Mouse (Mus musculus) CH12.LX (cell line): ENCODE data around the gene Foxk1. TPM values are rescaled to one million over a fixed set of nuclear protein-coding genes. Genes with fewer than 3 reads are reported as not detected.

Experiments
- DNase-seq: peaks from one replicate; pipeline ENCODE4 v3.0.0-alpha.2; 2013; ENCODE audit errors: extremely low read depth
- H3K27ac ChIP-seq: 2 replicates; pipeline ENCODE4 v1.5.1; 2012; ENCODE audit warnings: low read depth, mild to moderate bottlenecking, control low read depth, moderate library complexity; ENCODE audit not compliant: insufficient read depth
- H3K27me3 ChIP-seq: replicated peaks from 2 replicates; pipeline ENCODE3; 2012; ENCODE audit warnings: inconsistent platforms
- H3K36me3 ChIP-seq, 2 experiments: replicated peaks in 1 of 2; 2 replicates each; pipeline versions ENCODE3 to v1.6.1; 2012; ENCODE audit warnings: inconsistent platforms in 1 of 2, low read length in 1 of 2, mild to moderate bottlenecking in 1 of 2, mixed read lengths in 1 of 2, moderate library complexity in 1 of 2; ENCODE audit not compliant: control insufficient read depth in 1 of 2, insufficient read depth in 1 of 2
- H3K4me1 ChIP-seq, 2 experiments: 2 replicates each; pipeline ENCODE4 v1.6.1; 2012; ENCODE audit warnings: inconsistent platforms in 1 of 2, moderate library complexity in 1 of 2; ENCODE audit not compliant: insufficient read depth in 2 of 2, control insufficient read depth in 1 of 2
- H3K4me2 ChIP-seq: 2 replicates; pipeline ENCODE4 v1.6.1; 2012; ENCODE audit warnings: low read depth, mild to moderate bottlenecking, control low read depth; ENCODE audit not compliant: poor library complexity, insufficient read depth, severe bottlenecking
- H3K4me3 ChIP-seq, 3 experiments: fragments of 150-350 bp in 1 of 3; sonication (generic) in 1 of 3; replicated peaks in 1 of 3; 2 replicates each; pipeline versions ENCODE3 to v1.5.1; 2011 to 2012; ENCODE audit warnings: low read depth in 2 of 3, low read length in 2 of 3, mild to moderate bottlenecking in 2 of 3, moderate library complexity in 2 of 3, control low read depth in 1 of 3, improper control_type of control experiment in 1 of 3, inconsistent platforms in 1 of 3, mixed read lengths in 1 of 3; ENCODE audit not compliant: poor library complexity in 1 of 3
- H3K79me2 ChIP-seq: replicated peaks from 2 replicates; pipeline ENCODE4 v1.6.1; 2012; ENCODE audit warnings: mild to moderate bottlenecking, moderate library complexity; ENCODE audit not compliant: control insufficient read depth, poor library complexity, insufficient read depth, severe bottlenecking; ENCODE audit errors: extremely low read depth
- H3K9ac ChIP-seq: 2 replicates; pipeline ENCODE4 v1.6.1; 2012; ENCODE audit warnings: low read depth, mild to moderate bottlenecking, control low read depth, moderate library complexity; ENCODE audit not compliant: insufficient read depth
- H3K9me3 ChIP-seq: replicated peaks from 2 replicates; pipeline ENCODE3; 2012; ENCODE audit warnings: low read length, inconsistent platforms, mixed read lengths
- CTCF ChIP-seq, 2 experiments: IDR thresholded peaks in 1 of 2; conservative IDR thresholded peaks in 1 of 2; 2 replicates each; pipeline ENCODE4 v1.5.1; 2011 to 2012; ENCODE audit warnings: low read depth in 2 of 2, low read length in 2 of 2, improper control_type of control experiment in 1 of 2, inconsistent platforms in 1 of 2, mild to moderate bottlenecking in 1 of 2, moderate library complexity in 1 of 2
- E2F4 ChIP-seq: IDR thresholded peaks from 2 replicates; pipeline ENCODE4 v1.6.1; 2011; ENCODE audit warnings: low read depth, low read length, improper control_type of control experiment; ENCODE audit not compliant: insufficient replicate concordance
- ELF1 ChIP-seq: IDR thresholded peaks from 2 replicates; pipeline ENCODE4 v1.6.1; 2014; ENCODE audit warnings: low read depth, mild to moderate bottlenecking, inconsistent platforms, low read length, improper control_type of control experiment
- HCFC1 ChIP-seq: IDR thresholded peaks from 2 replicates; pipeline ENCODE4 v1.6.1; 2012; ENCODE audit warnings: low read depth, mild to moderate bottlenecking, inconsistent platforms, low read length, improper control_type of control experiment
- IRF4 ChIP-seq: IDR thresholded peaks from 2 replicates; pipeline ENCODE4 v1.6.1; 2014; ENCODE audit warnings: low read depth, mild to moderate bottlenecking, inconsistent platforms, low read length, improper control_type of control experiment
- KAT2A ChIP-seq: IDR thresholded peaks from 2 replicates; pipeline ENCODE4 v1.6.1; 2012; ENCODE audit warnings: low read length, improper control_type of control experiment, inconsistent platforms; ENCODE audit not compliant: insufficient replicate concordance
- MAZ ChIP-seq: IDR thresholded peaks from 2 replicates; pipeline ENCODE4 v1.6.1; 2012; ENCODE audit warnings: low read depth, mild to moderate bottlenecking, inconsistent platforms, low read length, improper control_type of control experiment, moderate library complexity
- MEF2A ChIP-seq: IDR thresholded peaks from 2 replicates; pipeline ENCODE4 v1.6.1; 2014; ENCODE audit warnings: low read depth, mild to moderate bottlenecking, inconsistent platforms, low read length, improper control_type of control experiment, borderline replicate concordance
- NELFE ChIP-seq: IDR thresholded peaks from 2 replicates; pipeline ENCODE4 v1.6.1; 2011; ENCODE audit warnings: low read depth, low read length, improper control_type of control experiment
- NRF1 ChIP-seq: IDR thresholded peaks from 2 replicates; pipeline ENCODE4 v1.6.1; 2014; ENCODE audit warnings: low read depth, mild to moderate bottlenecking, inconsistent platforms, low read length, improper control_type of control experiment, moderate library complexity
- POLR2A ChIP-seq: IDR thresholded peaks from 2 replicates; pipeline ENCODE4 v1.6.1; 2011; ENCODE audit warnings: low read depth, mild to moderate bottlenecking, improper control_type of control experiment, low read length
- RAD21 ChIP-seq: IDR thresholded peaks from 2 replicates; pipeline ENCODE4 v1.6.1; 2011; ENCODE audit warnings: low read depth, mild to moderate bottlenecking, low read length, improper control_type of control experiment, moderate library complexity
- SMC3 ChIP-seq: IDR thresholded peaks from 2 replicates; pipeline ENCODE4 v1.6.1; 2011; ENCODE audit warnings: low read depth, low read length, improper control_type of control experiment
- TBP ChIP-seq: conservative IDR thresholded peaks from 2 replicates; pipeline ENCODE4 v1.6.1; 2011; ENCODE audit warnings: low read depth, low read length, improper control_type of control experiment
- ZKSCAN1 ChIP-seq: IDR thresholded peaks from 2 replicates; pipeline ENCODE4 v1.6.1; 2012; ENCODE audit warnings: low read depth, inconsistent platforms, low read length, improper control_type of control experiment, borderline replicate concordance
- ZNF384 ChIP-seq: IDR thresholded peaks from 2 replicates; pipeline ENCODE4 v1.6.1; 2012; ENCODE audit warnings: low read depth, low read length, improper control_type of control experiment, inconsistent platforms
- dilution Hi-C: fragments of 300-500 bp; cut with MboI; formaldehyde crosslinking; loops from 2 replicates; pipeline ENCODE4 v1.14.3; 2020; ENCODE audit warnings: low sequenced_read_pairs; ENCODE audit not compliant: extremely low pct_unique_long_range_greater_than_20kb, extremely low pct_ligation_motif_present
- in situ Hi-C: fragments of 300-500 bp; cut with MboI; formaldehyde crosslinking; loops from 3 replicates; pipeline ENCODE4 v1.14.3; 2019; ENCODE audit warnings: low sequenced_read_pairs, low pct_ligation_motif_present, low pct_unique_long_range_greater_than_20kb, mixed read lengths
- polyA plus RNA-seq: library from polyadenylated mRNA; unstranded; fragments of >175 nt; gene quantifications from 2 replicates; pipeline ENCODE4 v1.2.1, GENCODE M21; 2012; ENCODE audit warnings: low read depth; ENCODE audit not compliant: insufficient read length
- total RNA-seq, 2 experiments: library from RNA; depleted of rRNA; stranded (reverse); fragments of 300-350 nt in 1 of 2; fragments of >200 nt in 1 of 2; gene quantifications; 2 replicates each; pipeline ENCODE4 v1.2.3; 2012 to 2014

Foxk1 gene
- total and polyA plus RNA-seq, 3 experiments: 5.3 to 23.4 (median 11.3) TPM

DNA sequence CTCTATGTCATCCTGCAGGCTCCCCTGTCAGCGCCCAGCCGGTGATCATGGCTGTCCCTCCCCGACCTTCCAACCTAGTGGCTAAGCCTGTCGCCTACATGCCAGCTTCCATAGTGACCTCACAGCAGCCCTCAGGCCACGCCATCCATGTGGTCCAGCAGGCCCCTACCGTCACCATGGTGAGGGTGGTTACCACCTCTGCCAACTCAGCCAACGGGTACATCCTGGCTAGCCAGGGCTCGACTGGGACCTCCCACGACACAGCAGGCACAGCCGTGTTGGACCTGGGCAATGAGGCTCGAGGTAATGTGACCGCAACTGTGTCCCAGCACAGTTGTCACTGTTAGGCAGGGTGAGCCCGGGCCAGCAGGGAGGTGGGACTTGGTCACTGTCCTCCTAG, 52.4 kb downstream of the Foxk1 start:
- H3K36me3 ChIP-seq: peaks cover 78 to 97% of the 10 kb centered on the region in 2 experiments
- TF ChIP-seq POLR2A: no peak
- TF ChIP-seq SMC3: no peak
- TF ChIP-seq TBP: no peak
- TF ChIP-seq RAD21: no peak
- dilution Hi-C loops: no loop called here

GRCm38 (mm10) chr5:142456318-142456717, 55.0 kb downstream of the Foxk1 start:
- in situ Hi-C loops (no loop called here), dilution Hi-C loops (no loop called here)
- no peak overlapping the region for H3K27ac ChIP-seq
- TF ChIP-seq E2F4 (no peak), MAZ (no peak), NRF1 (no peak), NELFE (no peak), CTCF (conservative IDR thresholded peaks at IDR 0.05 in 1 of 2, IDR thresholded peaks at IDR 0.05 in 1 of 2; ENCODE audit: low read depth in 2 of 2, low read length in 2 of 2) (no peak), KAT2A (no peak), IRF4 (no peak), HCFC1 (no peak), ZKSCAN1 (no peak), ZNF384 (no peak), MEF2A (no peak), ELF1 (no peak)
- H3K4me3 ChIP-seq: no peak overlapping the region
- no peaks in the 10 kb centered on the region for H3K9me3 ChIP-seq
- DNase-seq: no peak
- H3K36me3 ChIP-seq: peaks cover 68 to 96% of the 10 kb centered on the region in 2 experiments
- no peak overlapping the region for H3K9ac ChIP-seq
- H3K79me2 ChIP-seq: no peaks in the 10 kb centered on the region
- H3K4me2 ChIP-seq: no peak overlapping the region
- H3K4me1 ChIP-seq: peaks cover 0 to 2% of the 10 kb centered on the region in 2 experiments; a peak in 1 of 4 replicates
- no peaks in the 10 kb centered on the region for H3K27me3 ChIP-seq

More for the DNA sequence above, 52.4 kb downstream of the Foxk1 start:
- Histone ChIP-seq H3K27me3 (no peaks in the 10 kb centered on the region), H3K9me3 (no peaks in the 10 kb centered on the region), H3K9ac (no peak overlapping the region), H3K4me1 (peaks cover 0 to 4% of the 10 kb centered on the region in 2 experiments; a peak in 1 of 4 replicates), H3K4me3 (no peak overlapping the region), H3K4me2 (no peak overlapping the region), H3K27ac (no peak overlapping the region), H3K79me2 (no peaks in the 10 kb centered on the region)
- no peak for DNase-seq
- in situ Hi-C loops: no loop called here
